In the genomic region with DNA sequence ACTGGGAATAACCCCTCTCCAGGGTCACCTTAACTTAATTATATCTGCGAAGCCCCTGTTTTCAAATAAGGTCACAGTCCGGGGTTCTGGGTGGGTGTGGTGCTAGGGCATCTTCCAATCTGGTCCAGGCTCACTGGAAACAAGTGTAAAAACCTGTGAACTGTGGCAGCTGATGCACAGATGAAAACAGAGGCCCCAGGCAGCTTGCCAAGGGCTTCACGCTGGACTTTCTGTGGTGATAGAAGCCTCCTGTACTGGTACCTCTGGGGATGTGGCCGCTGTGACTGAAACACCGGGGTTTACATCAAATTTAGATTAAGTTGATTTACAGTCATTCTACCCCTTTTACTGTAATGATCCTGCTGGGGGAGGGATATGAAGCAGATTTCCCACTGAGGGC, we compare ENCODE assay signal across 18 mouse cellular contexts.
"Had no signal": no experiment of that assay in that cellular context is flagged by ENCODE, and none has a peak within 500 bp of the region (broad histone marks: within the 10 kb centered on the region; RNA-seq: fewer than 3 reads in every experiment).

No protein-coding gene starts in this region.

- H3K9ac ChIP-seq: intestine, embryonic 15.5 days; limb, embryonic 15.5 days; liver, embryonic 13.5 days; liver, postnatal 0 days; lung, embryonic 15.5 days; neural tube, embryonic 12.5 days had no signal

- H3K4me3 ChIP-seq: intestine, embryonic 15.5 days; limb, embryonic 15.5 days; liver, embryonic 13.5 days; lung, embryonic 15.5 days; megakaryocyte, embryonic 14.5 days; myocyte; neural tube, embryonic 12.5 days had no signal

- H3K9me3 ChIP-seq: intestine, embryonic 15.5 days; limb, embryonic 15.5 days; liver, embryonic 13.5 days; lung, embryonic 15.5 days; megakaryocyte, embryonic 14.5 days; neural tube, embryonic 12.5 days had no signal

- ATAC-seq: intestine, embryonic 15.5 days; liver, postnatal 0 days had no signal

- H3K27ac ChIP-seq: intestine, embryonic 15.5 days; limb, embryonic 15.5 days; liver, embryonic 13.5 days; lung, embryonic 15.5 days; macrophage; neural tube, embryonic 12.5 days had no signal

- H3K27me3 ChIP-seq: intestine, embryonic 15.5 days; limb, embryonic 15.5 days; liver, embryonic 13.5 days; lung, embryonic 15.5 days; megakaryocyte, embryonic 14.5 days; neural tube, embryonic 12.5 days had no signal

- H3K4me2 ChIP-seq: intestine, embryonic 15.5 days; limb, embryonic 15.5 days; liver, embryonic 13.5 days; lung, embryonic 15.5 days; midbrain, embryonic 11.5 days; neural tube, embryonic 12.5 days had no signal

- DNase-seq: kidney, adult 18-20 months; kidney, postnatal 14 days; layer of hippocampus, postnatal 36 days; liver, embryonic 13.5 days; liver, postnatal 0 days; lung, postnatal 14 days; right cerebral cortex, postnatal 4 days; spleen, adult 18-20 months; thymus, adult 18-20 months; thymus, postnatal 14 days had no signal

- H3K4me1 ChIP-seq: limb, embryonic 15.5 days; liver, embryonic 13.5 days; neural tube, embryonic 12.5 days had no signal

- H3K36me3 ChIP-seq: intestine, embryonic 15.5 days; limb, embryonic 15.5 days; liver, embryonic 13.5 days; lung, embryonic 15.5 days; neural tube, embryonic 12.5 days had no signal
